Mouse (Mus musculus): ENCODE data around the gene Usp48.

DNA sequence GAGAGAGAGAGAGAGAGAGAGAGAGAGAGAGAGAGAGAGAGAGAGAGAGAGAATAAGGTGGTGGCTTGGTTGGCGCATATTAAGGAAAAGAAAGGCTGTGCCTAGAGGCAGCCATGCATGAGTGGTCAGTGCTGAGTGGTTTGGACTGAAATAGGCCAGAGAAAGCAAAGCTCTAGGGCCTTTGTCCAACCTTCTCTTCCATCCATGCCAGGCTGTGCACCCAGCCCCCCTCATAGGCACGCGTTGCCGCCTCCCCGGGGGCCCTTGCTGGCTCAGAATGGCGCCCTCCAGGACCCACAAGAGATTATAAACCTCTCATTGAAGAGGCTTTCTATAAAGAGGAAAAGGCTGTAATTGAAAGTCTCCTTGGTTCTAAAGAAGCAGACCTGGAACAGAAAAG, 68.0 kb downstream of the Usp48 start:
- TF ChIP-seq EP300 (IDR thresholded peaks at IDR 0.05; ENCODE audit: low read depth) (no peak), CTCF (IDR thresholded peaks at IDR 0.05; ENCODE audit: low read depth) (no peak)

Data from liver, embryonic 14.5 days (tissue).